Mouse (Mus musculus): ENCODE results near the gene Ptk7. TPM values are rescaled to one million over a fixed set of nuclear protein-coding genes. Genes with fewer than 3 reads are reported as not detected.
A peak's percentile ranks its signal among the peaks of the same experiment; 100 is the strongest.

Gene Ptk7
- total RNA-seq (2021), result 1 to 10 TPM; 4.6 to 8.0 TPM
- polyA plus RNA-seq (2012; rRNA removed), result 8.6 and 9.2 TPM in 2 replicates
- long read RNA-seq, full-length matches to known transcripts, result 12 of 15 reads
- long read RNA-seq, partial matches to known transcripts, result 1 of 15 reads
- long read RNA-seq, other reads (novel, unspliced or antisense), result 2 of 15 reads

DNA sequence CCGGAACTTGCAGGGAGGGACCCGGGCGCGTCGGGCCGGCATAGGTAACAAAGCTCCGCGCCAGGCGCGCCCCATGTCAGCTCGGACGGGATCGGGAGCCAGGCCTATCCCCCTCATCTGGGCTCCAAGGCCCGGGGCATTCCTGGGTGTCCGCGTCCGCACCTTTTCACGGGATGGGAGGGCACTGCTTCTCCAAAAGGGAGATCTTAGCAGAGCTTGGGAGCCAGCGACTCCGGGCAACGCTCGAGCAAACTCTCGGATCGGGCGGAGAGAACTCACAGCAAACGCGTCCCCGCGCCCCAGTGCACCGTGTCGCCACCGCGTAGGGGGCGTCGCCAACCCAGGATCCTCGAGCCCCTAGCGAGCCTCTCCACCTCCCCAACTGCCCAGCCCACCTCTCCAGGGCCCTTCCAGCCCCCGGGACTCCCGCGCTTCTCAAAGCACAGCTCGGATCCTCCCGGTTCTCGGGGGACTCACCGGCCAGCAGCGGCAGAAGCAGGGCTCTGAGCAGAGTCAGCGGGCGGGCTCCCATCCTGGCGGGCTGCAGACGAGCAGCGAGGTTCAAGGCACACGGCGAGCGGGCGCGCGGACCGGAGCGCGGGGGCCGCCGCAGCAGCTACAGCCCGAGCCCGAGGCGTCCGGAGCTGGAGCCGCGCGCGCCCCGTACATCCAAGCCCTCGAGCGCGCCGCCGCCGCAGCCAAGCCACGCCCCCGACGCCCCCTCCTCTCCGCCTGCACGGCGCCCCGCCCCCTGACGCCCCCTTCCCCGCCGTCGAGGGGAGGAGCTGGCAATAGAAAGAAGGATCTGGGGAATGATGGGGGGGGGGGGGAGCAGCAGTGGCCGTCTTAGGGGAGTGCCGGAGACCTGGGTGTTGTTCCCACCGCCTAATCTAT, at the start of gene Ptk7:
TSS of gene Ptk7 (minus strand) at position 714 of the 894 bp plus-strand sequence.
- DNase-seq, result peak; percentile 70

DNA sequence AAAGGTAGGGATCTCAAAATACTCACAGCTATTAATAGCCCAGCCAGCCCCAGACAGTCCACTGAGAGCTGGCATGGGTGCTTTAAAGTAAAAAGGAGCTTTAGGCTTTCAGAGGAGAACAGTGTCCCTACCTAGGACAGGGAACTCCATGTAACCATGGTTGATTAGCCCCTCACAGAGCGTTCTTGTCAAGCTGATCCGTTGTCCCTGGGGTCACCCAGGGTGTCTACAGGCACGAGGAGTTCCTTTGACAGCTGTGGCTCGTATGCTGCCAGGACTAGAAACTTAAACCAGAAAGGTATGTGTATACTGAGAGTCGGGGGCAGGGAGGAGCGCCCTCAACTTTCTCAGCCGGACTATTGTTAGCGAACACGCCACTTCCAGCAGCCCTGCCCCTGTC, 49.6 kb upstream of the Ptk7 start:
- DNase-seq, result no peak

DNA sequence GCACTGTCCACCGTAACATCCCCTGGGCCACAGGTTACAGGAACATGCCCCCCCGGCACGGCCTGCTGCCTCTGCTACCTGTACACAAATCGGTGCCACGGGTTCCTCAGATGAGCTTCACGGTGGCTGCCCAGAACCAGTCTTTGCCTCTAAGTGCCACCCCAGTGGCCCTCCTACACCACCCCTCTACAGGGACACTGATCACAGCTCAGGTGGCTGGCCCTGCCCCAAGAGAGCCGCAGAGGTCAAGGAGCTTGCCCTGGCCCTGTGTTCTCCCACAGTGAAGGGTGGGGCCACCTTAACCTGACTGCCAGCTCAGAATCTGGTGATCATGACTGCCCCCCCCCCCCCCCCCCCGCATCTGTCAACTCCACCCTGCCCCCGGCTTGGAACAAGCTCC, 49.1 kb upstream of the Ptk7 start, which contains the start of gene Mea1:
TSS of gene Mea1 (plus strand) at position 378 of the 400 bp plus-strand sequence.
- DNase-seq, result no peak

DNA sequence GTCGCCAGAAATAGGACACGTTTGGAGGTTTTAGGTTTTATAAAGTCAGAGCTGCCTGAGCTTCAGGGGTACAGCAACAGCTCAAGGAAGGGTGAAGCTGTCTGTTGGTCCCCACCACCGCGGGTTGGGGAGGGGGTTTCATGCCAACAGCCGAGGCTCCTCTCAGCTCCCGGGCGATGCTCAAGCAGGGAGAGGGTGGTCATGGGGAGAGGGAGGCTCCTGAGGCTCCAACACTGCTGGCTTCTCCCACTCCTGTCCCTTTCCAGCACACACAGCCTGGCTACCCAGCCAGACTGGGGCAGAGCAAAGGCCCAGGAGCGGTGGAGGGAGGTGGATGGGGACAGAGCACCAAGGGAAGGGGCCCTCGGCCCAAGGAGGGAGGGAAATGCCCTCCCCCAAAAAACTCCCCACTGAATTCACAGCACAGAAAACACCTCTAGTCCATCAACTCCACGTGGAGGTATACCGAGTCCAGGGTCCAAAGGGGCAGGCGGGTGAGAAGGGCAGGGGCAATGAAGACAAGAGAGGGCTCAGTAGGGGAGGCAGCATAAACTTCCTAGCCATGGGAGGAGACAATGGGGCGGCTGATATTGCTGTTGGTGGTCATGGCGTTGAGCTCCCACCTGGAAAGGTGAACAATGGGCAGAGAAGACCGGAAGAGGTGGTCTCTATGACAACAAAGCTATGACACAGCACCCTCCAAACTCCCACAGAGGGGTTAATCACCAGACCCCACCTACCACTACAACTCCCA, 45.4 kb upstream of the Ptk7 start:
- no peak for DNase-seq

DNA sequence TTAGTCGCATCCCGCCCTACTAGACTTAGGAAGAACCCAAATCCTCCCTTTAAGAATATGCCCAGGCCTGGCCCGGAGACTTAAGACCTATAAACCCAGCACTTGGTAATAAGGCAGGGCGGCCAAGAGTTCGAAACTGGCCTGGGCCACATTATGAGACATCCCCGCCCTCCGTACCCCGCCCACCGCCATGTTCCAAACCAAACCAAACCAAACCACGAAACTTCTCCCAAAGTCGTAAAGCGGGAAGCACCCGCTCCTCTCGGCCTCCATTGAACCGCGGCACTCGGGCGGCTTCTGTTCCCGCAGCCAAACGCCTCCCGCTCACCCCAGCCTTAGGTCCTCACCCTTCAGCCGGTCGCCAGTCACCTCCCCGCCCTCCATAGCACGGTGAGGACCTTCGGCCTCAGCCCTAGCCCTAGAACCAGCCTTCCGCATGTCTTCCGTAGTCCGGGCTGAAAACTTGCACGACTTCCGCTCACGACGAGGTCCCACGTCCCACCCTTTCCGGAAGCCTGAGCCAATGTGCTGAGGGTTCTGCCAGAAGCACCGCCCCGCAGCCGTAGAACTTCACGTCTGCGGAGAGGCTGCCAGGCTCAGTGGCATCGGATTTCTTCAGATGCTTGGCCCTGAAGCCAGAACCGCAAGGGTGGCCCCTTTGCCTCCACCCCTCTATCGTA, 44.7 kb upstream of the Ptk7 start, which contains the start of gene Rrp36:
TSS of gene Rrp36 (minus strand) at position 503 of the 680 bp plus-strand sequence.
- DNase-seq, result peak; percentile 94

DNA sequence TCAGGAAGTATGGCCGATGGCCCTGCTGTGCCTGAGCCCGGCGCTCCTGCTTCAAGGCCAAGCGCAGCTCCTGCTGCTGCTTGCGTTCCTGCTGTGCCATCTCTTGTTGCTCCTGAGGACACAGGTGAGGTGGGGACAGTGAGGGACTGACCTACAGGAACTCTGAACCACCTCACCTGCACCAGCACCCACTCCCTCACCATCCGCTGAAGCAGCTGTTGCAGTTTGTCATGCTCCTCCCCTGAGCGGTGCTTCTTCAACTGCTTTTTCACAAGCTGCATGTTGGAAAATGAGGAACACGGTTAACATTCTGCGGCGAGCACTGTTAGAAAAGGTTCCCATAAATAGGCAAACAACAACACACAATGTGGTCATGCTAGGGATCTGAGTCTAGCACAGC, 40.6 kb upstream of the Ptk7 start:
- no peak for DNase-seq

DNA sequence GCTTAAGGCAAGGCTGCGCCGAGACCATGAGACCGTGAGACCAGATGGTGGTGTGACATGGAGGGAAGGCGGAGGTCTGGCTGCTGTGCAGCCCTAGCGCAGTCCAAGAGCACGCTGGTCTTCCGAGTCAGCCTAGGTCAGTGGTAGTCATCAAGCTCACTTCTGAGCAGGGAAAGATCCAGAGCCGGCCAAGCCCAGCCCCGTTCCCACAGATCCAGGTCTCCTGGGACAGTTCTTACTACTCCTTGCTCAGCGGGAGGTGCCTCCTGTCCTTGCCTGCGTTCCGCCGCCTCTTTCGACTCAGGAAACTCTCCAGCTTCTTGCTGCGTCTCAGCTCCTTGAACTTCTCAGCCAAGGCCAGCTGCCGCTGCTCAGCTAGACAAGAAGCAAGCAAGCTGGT, 38.4 kb upstream of the Ptk7 start:
- DNase-seq, result peak; percentile 68

DNA sequence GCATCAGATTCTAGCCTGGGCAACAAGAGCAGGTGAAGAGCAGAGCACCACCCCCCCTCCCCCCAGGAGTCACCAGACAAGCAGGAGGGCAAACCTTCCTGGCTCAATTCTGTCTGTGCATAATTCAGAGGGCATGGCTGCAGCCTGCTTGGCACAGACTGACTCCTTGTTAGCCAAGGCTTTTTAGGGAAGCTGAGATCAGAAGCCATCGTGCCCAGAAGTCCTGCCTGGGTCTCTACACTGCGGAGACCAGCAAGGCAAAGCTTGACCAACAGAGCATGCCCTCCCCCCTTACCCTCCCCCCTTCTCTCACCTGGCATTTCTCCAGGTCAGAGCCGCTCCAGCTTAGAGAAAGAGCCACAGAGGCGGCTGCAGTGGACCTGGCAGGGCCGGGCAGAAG, 33.4 kb upstream of the Ptk7 start:
- no peak for DNase-seq

DNA sequence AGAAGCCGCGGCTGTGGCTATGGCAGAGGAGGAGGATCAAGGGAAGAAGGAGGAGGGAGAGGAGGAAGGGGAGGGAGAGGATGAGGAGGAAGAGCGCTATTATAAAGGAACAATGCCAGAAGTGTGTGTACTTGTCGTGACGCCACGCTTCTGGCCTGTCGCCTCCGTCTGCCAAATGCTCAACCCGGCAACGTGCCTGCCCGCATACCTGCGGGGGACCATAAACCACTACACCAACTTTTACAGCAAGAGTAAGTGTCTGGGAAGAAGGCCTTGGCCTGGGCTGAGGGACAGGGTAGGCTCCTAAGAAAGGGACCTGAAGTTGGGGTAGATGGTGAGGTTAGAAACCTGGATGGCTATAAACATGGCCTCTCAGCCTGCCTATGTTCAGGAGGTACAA, 32.7 kb upstream of the Ptk7 start:
- no peak for DNase-seq

DNA sequence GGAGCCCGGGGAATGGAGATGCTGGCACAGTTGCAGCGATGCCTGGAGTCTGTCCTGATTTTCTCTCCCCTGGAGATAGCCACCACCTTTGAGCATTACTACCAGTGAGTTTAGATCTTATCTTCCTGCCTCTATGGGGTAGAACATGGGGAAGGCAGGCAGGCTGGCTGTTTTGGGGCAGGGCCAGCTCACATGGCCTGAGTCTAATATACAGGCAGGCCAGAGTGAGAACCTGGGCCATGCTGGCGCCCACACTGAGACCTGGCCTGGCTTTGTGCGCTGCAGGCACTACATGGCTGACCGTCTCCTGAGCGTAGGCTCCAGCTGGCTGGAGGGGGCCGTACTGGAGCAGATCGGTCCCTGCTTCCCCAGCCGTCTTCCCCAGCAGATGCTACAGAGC, 32.0 kb upstream of the Ptk7 start:
- DNase-seq, result no peak

DNA sequence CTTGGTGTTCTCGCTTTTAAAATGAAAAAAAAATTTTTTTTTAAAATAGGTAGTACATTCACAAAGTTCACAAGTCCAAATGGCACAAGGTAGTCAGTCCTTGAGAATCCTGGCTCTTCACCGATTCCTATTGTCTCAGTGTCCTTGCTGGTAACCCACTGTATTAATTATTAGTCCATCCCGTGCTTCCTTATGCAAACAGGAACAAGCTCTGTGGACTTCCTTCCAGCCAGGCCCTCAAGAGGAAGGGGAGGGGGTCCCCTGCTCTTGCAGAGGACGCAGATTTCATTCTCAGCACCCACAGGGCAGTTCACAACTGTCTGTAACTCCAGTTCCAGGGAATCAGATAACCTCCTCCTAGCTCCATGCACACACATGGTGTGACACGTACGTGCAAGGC, 26.8 kb upstream of the Ptk7 start:
- DNase-seq, result no peak

DNA sequence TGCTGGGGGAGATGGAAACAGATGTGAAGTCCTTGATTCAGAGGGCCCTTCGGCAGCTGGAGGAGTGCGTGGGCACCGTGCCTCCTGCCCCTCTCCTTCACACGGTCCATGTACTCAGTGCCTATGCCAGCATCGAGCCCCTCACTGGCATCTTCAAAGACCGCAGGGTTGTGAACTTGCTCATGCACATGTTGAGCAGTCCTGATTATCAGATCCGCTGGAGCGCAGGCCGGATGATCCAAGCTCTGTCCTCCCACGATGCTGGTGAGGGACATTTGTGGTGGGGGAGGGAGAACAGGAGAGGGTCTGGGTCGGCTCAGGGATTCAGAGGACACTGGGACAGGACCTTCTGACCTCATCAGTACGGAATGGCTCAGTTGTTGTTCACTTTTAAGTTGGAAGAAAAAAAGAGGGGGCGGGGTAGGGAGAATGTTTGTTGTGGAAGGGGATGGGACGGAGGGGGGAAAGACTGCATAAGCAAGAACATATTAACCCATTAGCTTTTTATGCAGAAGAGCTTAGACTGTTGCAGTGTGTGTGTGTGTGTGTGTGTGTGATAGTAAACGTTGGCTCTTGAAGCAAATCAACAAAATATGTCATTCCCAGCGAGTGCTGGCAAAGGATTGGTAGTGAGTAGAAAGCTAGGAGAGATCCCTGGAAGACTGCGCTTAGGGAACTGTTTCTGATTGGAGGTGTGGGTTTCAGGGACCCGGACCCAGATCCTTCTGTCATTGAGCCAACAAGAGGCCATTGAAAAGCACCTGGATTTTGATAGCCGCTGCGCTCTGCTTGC, 22.6 kb upstream of the Ptk7 start:
- DNase-seq, result no peak

DNA sequence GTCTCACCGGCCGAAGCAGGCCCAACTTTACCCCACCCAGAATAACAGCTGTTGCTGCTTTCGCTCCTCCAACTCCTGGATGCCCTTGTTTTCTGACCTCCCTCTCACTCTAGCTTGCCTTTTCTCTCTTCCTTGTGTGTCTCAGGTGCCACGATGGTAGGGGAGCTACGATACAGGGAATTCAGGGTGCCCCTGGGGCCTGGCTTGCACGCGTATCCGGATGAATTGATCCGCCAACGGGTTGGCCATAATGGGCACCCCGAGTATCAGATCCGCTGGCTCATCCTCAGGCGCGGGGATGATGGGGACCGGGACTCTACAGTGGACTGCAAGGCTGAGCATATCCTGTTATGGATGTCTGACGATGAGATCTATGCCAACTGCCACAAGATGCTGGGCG, 22.0 kb upstream of the Ptk7 start:
- DNase-seq, result no peak

DNA sequence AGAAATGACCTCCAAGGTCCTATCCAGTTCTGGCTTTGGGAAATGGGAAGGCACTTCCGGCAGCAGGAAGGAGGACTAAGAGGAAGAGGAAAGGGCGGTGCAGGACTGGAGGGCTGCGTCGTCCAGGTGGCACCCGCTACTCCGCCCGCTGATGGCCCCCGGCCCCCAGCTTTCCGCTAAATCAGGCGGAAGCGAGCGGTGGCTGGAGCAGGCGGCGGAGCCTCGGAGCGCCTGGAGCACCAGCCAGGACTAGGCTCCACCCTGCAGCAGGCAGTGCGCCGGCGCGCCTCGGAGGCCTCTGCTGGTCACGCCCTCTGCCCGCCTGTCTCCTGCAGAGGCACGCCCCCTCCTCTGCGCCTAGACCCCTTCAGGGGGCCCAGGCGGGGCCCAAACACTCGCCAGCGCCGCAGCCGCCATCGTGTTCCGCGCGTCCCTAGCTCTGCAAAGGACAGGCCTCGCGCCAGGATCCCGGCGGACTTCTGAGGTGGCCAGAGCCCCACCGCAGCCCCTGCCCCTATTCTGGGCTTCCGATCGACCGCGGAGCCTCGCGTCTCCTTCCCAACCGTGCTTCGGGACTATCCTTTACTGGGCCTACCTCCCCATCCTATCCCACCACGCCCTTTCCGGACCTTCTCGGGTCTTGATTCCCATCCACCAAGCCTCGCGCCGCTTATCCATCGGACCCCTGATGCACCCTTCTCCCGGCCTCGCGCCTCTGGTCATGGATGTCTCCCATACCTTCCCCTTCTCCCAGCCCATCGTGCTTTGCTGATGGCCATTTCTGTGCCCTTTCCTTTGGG, 21.1 kb upstream of the Ptk7 start, which contains the start of gene Cul7:
TSS of gene Cul7 (plus strand) at position 106 of the 800 bp plus-strand sequence.
- peak; percentile 96 for DNase-seq

DNA sequence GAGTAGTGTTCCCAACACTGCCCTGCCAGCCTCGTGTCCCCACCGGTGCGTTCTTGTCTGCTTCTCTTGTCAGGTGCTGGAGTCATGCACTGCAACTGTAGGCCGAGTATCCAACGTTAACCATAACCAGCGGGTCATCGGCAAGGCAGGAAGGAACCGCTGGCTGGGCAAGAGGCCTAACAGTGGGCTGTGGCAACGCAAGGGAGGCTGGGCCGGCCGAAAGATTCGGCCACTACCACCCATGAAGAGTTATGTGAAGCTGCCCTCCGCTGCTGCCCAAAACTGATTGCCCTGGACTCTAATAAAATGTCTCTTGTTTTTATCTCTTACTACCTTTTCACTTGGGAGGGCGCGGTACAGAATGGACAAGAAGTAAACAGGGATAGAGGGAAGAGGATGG, 20.5 kb upstream of the Ptk7 start:
- DNase-seq, result no peak

DNA sequence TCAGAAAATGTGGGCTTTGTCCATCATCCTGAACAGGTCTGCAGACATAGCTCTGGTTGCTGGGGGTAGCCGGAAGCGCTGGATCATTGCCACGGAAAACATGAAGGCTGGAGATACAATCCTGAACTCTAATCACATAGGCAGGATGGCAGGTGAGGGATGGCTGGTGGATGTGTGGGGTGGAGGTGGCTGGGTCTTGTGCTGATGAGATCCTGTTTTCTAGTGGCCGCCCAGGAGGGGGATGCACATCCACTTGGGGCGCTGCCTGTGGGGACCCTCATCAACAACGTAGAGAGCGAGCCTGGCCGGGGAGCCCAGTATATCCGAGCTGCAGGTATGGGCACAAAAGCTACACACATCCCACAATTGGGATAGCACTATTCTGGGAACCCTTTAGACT, 19.1 kb upstream of the Ptk7 start:
- no peak for DNase-seq

DNA sequence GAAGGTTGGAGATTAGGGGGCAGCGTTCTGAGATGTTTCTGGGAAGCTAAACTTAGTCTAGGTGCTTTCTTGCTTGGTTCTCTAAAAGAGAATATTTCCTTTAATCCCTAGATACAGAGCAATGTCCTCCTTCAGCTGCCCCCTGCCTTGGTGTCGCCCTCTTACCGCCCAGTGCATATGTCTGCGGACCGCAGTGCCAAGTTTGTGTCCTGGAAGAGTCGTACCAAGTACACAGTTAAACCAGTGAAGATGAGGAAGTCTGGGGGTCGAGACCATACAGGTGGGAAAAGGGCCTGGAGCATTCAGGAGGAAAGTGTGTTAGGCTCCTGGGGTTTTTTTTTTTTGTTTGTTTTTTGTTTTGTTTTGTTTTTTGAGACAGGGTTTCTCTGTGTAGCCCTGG, 18.0 kb upstream of the Ptk7 start:
- no peak for DNase-seq

DNA sequence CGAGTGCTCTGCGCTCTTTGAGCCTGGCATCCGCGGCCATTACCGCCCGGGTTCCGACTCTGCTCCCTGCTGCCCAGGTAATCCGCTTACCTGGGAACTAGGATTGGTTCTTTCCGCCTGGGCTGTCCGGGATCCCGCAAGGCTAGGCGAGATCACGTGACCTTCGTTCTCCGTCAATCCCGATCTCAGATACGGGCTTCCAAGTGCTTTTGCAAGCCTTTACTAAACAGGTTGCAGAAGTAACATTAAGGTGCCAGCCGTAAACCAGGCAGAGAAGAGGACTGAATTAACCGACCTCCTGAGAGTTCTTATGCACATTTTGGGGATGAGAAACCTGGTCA, 17.0 kb upstream of the Ptk7 start:
- no peak for DNase-seq

DNA sequence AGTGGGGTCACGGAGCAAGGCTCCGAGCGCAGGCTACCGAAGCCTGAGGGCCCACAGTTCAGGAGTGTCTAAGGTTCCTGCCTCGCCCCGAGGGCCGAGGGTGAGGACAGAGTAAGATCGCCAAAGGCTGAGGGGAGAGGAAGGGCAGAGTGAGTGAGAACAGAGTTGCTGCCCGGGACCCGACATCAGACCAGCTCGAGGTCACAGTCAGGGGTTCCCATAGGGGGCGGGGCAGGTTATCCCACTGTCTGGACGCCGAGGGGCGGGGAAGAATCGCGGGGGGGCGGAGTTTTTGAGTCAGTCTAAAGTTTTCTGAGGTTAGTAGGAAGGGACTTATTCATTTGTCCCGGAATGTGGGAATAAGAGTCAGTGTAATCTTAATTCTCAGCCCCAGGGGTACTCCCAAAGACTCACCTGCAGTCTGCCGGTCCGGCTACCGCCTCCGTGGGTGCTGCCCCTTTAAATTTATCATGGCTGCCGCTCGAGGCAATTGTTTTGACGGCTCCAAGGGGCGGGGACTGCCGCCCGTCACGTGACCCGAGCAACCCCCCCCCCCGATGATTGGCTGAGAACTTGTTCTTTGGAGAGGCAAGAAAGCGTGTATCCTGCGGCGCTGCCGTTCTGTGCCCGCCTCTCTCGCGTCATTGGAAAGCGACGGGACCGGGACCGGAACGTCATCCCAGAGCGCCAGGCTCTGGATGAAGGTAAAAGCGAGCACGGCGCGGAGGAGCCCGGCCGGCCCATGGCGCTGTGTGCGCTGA, 16.4 kb upstream of the Ptk7 start, which contains the start of the genes Klc4 and Mrpl2:
TSS of gene Klc4 (minus strand) at position 462 of the 761 bp plus-strand sequence.
TSS of gene Mrpl2 (plus strand) at position 669 of the 761 bp plus-strand sequence.
- DNase-seq, result peak; percentile 98

All from adrenal gland, adult 2 months (tissue).